Mouse (Mus musculus) liver, postnatal 0 days (tissue): ENCODE measurements around the gene Cadm3.

Experiments
- CTCF ChIP-seq: sonication (generic); IDR thresholded peaks from 2 replicates; pipeline ENCODE4 v1.5.1; 2016; ENCODE audit warnings: antibody characterized with exemption, low read depth
- EP300 ChIP-seq: IDR thresholded peaks from 2 replicates; pipeline ENCODE4 v1.6.1; 2016; ENCODE audit warnings: antibody characterized with exemption, low read depth, mild to moderate bottlenecking

GRCm38 (mm10) chr1:173414631-173415030 is 47.1 kb upstream of the Cadm3 start:
- no peak for TF ChIP-seq EP300
- TF ChIP-seq CTCF: no peak
